Mouse (Mus musculus) gastrocnemius, postnatal 36 days (tissue): ENCODE data around the gene Arhgef12. TPM values are rescaled to one million over a fixed set of nuclear protein-coding genes. Genes with fewer than 3 reads are reported as not detected.

Experiments
- DNase-seq, 2 experiments: peaks; one replicate each; pipeline ENCODE4 v3.0.0; 2022
- intact Hi-C: fragments of 180-260 bp; cut with DNase I; formaldehyde crosslinking; loops from one replicate; pipeline ENCODE4 v1.15.1; 2025
- total RNA-seq, 2 experiments: library from RNA; stranded (reverse); gene quantifications; 2 replicates each; pipeline ENCODE4 v1.2.3; 2021

Gene Arhgef12
- total RNA-seq, 2 experiments from 2014 or later: 44.9 to 45.2 TPM

DNA sequence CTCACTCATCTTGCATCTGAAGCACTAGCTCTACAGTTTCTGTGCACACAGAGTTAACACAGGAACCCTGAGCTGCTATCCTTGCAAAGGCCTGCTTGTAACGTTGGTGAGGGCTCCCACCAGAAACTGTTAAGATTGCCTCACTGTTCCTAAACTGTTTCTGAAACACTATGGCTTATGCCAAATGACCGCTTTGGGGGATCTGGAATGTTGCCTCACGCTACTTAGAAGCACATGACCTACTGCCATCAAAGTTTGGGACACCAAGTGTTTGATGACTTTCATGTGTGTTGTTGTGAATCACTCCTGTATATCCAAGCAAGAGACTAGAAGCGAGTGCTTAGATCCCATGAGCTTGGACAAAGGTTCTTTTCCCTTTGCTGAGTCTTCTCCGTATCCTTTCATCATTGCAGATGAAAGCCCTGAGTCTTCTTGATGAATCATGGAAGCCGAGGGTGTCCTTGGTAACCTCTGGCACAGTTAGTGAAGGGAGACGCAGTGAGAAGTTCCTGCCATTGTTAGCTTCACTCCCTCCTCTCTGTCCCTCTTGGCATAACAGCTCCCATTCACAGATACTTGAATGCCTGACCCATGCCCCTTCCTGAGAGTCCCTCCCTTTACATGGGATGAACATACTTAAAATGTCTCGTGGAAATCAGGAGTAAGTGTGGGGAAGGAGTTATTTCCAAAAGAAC is 3.4 kb upstream of the Arhgef12 start:
- DNase-seq: no peak
- intact Hi-C loops: no loop called here

DNA sequence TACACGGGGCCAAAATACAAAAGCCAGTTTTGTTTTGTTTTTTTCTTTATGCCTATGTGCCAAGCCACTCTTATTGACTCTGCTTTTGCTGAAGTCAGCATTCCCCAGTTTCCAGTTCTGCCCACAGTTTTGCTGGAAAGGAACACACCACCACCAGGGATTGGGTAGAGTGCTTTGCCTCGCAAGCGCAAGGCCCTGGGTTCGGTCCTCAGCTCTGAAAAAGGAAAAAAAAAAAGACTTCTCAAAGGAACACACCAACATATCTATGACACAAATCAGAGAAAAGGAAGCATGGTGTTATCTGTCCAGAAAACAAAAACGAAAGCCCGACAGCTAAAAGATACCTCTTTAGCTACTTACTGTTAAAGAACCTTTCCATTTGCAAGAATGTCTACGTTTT is 2.1 kb upstream of the Arhgef12 start:
- intact Hi-C loops: no loop called here
- DNase-seq: no peak

DNA sequence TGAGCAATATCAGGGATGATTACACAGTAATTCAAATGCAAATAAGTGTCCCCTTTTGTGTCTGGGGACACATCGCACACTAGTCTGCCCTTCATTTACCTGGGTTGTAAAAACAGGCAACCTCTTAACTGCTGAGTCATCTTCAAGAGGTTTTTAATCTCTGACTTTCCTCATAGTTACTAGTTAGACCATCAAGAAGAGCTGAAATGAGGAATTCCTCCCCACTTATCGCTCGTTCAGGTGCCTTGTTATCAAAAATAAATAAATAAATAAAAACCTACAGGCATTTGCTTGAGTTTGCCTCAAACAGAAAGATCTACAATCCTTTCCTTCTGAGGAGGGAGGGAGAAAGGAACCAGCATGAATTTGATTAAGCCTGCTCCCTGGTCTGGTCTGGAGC is 1.7 kb upstream of the Arhgef12 start:
- intact Hi-C loops: no loop called here
- DNase-seq: no peak

DNA sequence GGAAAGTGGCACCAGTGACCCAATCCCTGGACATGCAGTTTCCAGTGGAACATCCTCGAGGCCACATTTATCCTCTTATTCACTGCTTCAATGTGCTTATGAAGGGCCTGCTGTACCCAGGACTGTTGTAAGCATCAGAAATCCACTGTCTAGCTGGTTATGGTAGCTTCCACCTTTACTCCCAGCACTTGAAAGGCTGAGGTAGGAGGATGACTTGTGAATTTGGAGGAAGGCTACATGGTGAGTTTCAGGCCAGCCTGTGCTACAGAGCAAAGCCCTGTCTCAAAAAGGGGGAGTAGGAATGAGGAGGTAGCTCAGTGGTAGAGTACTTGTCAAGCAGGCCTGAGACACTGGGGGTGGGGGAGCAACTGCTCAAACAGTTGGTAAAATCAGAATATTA is 1.0 kb upstream of the Arhgef12 start:
- intact Hi-C loops: no loop called here
- no peak for DNase-seq

DNA sequence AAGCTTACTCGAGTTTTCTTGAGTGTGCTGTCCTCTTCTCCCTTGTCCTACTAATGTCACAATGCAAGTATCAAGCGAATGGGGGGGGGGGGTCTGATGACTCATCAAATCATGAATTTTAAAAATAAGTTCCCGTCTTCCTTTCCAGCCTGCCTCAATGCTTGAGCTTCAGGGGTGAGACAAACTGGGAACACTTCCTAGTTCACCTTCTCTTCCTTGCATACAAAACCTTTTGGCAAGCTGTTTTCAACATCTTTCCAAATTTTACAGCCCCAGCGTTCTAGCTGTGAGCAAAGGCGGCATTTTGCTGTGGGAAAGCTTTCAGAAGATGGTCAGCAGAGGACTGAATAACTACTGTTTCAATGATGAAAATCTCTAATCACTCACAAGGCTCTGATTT is 516 bp upstream of the Arhgef12 start:
- no peak for DNase-seq
- intact Hi-C loops: loop anchor here (2.0 kb wide), 1 partner anchor 107 kb away; no protein-coding TSS in a partner anchor

DNA sequence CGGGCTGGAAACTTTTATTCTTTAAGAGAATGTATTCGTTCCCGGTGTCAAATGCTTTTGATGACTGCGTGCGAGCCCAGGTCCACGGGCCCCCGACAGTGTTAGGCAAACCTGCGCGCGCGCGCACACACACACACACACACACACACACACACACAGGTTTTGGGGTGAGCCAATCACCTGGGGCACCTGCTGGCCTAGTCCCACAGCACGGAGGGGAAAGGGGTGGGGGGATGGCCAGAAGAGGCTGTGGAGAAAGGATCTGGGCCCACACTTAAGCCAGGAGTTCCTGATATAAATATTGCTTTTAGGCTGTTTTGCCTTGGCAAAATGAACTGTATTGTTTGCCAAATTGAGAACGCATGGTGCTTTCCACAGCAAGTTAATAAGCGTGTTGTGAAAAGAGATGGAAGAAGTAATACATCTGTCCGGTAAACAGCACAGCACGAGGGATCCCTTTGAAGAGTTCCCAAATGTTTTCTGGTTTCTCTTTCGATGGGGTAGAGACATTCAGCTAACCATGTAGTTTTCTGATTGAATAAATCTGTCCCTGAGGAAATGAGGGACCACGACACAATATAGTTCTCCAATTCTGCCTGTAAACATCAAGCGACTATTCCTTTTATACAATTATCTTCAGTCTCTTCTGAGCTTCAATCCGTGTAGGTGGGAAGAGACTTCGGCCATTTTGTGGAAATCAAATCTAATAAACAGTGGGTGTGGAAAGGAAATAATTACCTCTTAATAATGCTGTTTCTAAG is 433 bp downstream of the Arhgef12 start:
- intact Hi-C loops: loop anchor here (2.0 kb wide), 1 partner anchor 106 kb away; no protein-coding TSS in a partner anchor
- no peak for DNase-seq

DNA sequence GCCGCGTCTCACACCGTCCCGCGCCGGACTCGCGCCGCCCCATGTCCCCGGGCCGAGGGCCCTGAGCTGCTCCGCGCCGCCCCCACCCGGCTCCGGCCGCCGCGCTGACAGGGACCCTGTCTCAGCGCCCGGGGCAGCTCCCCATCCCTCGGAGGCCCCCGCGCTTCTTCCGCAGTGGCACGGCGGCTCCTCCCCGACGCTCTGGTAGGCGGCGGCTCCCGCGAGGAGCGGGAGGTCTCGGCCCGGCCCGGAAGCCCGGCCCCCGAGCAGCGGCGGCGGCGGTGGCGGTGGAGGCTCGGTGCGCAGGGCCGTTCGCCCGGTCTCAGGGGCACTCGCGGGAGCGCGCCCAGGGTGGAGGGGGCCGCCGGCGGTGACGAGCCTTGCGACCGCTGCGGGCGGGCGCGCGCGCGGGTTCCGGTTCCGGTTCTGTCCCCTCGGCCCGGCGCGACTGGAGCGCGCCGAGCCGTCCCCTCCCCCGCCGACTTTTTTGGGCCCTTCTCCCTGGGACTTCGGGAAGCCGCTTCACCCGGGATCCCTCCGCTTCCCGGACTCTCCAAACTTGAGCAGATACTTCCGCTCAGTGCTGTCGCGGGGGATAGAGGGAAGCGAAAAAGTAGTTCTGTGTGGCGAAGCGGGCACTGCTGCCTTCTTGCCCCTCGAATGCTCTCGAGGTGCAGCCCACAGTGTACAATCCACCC is 1.2 kb downstream of the Arhgef12 start:
- intact Hi-C loops: loop anchor here (2.0 kb wide), 1 partner anchor 105 kb away; no protein-coding TSS in a partner anchor
- peak; percentile 89 to 94 for DNase-seq

DNA sequence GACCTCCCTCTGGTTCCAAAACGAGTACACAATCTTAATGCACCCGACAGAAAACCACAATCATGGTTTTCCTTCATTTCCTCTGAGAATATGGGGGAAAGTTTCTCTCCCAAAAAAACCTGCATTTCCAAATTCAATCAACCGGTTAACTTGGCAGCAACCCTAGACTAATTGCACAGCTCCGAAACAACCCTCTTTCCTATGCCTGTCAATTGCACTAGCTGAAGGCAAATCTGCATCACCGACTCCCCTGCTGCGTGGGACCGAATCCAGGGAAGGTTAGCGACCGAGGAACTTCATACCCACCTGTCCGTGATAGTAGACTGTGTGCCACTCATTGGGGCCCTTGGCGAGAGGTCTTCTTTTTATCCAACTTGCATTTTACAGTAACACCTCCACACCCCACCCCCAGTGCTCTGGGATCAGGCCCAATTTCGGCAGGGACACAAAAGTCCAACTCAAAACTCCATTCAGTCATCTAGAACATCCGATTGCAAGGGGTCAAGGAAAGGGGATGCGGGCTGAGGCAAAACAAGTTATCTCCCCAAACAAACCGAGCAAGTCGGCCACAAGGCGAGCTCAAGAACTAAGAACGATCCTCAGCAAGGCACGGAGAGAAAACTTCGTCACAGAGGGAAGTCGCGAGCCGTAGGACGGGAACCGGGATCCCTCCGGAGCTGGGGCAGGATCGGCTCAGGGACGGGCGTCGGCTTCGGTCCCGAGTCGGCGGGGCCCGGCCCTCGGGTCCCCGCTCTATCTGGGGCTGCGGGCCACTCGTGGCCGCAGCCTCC is 2.0 kb downstream of the Arhgef12 start:
- intact Hi-C loops: loop anchor here (5.0 kb wide), 1 partner anchor 38 kb away; no protein-coding TSS in a partner anchor
- DNase-seq: peak in 1 of 2 experiments; percentile 40

DNA sequence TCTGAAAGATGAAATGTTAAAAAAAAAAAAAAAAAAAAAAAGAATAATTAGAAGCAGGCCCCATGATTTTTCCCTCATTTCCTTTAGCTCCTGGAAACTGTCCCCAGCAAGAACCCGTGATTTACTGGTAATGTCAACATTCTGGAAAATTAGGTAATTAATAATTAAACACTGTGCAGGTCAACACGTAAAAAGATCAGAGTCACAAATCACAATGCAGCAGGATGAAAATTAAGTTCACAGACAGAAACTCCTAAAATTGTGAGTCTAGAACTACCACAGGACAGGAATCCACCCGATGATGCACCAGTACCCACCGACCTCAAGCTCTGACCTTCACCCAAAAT is 2.5 kb downstream of the Arhgef12 start:
- intact Hi-C loops: loop anchor here (5.0 kb wide), 1 partner anchor 37 kb away; no protein-coding TSS in a partner anchor

DNA sequence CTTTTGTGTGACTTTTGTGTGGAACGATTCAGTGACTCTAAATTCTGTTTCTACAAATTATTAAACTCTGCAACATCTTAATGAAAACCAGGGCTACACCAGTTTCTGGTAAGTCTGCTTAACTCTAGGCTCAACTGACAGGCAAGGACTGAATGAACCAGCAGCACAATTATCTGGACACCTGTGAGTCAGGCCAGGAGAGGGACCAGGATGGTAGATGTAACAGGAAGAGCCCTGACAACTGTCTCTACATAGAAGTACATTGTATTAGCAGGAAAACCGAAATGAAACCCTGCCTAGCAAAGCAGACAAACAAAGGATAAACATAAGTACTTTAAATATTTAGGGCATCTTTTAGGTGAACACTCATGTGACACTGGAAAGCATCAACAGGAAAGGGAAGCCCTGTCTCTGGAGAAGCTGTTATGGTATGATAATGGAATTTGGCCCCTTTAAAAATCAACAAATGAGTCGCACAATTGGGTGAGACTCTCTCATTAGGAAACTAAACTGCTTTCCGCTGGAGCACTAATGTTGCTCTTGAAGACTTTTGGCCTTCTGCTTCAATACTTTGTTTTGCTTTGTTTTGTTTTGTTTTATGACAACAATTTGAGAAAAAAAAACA is 3.3 kb downstream of the Arhgef12 start:
- intact Hi-C loops: loop anchor here (5.0 kb wide), 1 partner anchor 36 kb away; no protein-coding TSS in a partner anchor
- DNase-seq: no peak

More for the DNA sequence above, 2.5 kb downstream of the Arhgef12 start:
- no peak for DNase-seq

DNA sequence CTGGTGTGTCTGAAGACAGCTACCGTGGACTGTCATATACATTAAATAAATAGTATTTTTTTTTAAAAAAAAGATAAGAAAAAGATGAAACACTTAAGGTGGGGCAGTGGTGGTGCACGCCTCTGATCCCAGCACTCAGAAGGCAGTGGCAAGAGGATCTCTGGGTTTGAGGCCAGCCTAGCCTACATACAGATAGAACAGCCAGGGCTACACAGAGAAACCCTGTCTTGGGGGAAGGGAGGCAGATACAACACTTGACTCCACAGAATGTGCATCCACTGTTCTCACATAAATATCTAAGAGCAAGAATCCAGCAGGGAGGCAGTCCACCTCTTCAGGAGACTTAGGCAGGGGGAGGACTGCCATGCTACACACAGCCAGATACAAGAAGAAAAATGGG is 4.1 kb downstream of the Arhgef12 start:
- DNase-seq: no peak
- intact Hi-C loops: loop anchor here (5.0 kb wide), 1 partner anchor 36 kb away; no protein-coding TSS in a partner anchor

DNA sequence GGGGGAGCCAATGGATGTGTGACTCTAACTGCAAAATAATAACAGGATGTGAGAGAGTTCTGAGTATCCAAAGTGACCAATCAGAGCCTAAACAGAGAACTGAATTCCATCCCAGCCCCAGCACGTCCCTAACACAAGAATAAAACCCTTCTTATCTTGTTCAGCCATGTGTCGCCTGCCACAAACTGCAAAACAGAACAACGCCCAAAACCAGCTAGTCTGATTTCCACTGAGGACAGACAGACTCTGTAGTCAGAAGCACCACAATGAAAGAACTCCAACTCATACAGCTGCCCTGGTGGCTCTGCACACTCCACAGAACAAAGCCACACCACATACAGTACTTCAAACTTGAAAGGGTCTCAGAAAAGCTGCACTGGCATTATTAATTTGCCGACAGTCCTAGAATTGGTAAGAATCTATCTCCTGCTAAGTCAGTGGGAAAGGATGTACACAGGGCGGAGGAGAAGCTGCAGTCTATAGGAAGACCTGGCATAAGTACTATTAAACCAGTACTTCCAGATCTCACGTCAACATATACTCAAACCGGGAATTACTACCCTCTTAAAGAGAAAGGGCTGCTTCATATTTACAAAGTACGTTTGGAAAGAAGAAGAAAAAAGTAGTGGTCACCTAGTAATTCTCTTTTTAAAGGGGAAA is 5.0 kb downstream of the Arhgef12 start:
- no peak for DNase-seq
- intact Hi-C loops: loop anchor here (5.0 kb wide), 1 partner anchor 35 kb away; no protein-coding TSS in a partner anchor

DNA sequence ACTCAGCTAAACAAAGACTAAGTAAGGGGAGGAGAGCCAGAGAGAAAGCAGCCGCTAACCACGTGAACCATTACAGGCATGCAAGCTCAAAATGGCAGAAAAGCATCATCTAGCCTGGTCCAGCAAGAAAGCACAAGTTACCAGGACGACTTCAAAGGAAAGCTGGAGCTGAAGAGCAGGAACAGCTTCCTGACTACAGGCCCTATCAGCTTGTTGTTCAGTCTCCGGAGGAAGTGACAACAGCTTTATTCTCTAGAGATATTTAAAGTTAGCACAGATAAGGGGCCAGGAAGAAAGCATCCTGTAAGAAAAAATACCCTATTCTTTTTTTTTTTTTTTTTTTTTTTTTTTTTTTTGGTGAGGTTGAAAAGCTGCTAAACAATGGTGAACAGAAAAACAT is 8.1 kb downstream of the Arhgef12 start:
- intact Hi-C loops: no loop called here
- no peak for DNase-seq

DNA sequence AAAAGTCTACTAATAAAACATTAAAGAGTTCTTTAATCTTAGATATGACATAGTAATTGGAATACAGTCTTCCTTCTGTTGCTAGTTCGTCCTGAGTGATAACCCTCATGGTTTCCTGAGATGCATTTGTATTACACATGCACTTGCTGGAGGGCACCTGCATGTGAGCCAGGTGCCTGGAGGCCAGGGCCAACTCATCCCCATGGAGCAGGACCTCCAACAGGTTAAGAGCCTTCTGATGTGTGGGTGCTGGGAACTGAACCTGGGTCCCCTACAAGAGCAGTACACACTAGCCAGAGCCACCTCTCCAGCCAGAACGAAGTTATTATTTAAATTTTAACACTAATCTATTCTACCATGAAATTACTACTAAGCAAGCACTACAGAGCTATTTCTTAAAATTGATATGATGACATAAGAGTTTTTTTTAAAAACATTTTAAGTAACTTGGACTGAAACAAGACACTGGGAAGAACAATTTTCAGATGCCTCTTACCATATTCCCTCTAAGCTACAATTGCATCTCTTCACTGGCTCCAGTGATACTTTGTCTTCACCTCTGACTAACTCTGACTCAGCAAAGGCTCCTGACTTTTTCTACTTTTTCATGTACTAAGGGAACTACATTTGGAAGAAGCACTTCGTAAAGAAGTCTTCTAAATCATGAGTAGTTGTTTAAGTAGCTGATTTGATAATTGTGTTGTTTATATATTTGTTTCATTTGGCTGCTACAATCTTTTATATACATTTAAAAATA is 9.1 kb downstream of the Arhgef12 start:
- intact Hi-C loops: no loop called here
- no peak for DNase-seq

DNA sequence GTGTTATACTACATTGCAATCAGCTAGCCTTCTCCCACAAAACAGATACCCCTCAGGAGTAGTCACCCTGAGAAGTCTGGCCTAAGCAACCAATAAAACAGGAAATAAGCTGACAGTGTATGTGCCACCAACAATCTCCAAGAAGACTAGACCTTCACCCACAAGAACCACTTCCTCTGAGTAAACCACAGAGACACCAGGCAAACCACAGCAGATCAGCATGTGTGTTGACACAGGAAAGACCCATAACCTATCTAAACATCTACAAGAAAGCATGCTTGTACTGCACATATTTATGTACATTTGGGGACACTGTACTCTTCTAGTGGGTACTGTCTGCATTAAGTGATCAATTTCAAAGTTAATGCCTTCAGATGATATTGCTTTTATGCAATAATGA is 10.7 kb downstream of the Arhgef12 start:
- intact Hi-C loops: no loop called here

DNA sequence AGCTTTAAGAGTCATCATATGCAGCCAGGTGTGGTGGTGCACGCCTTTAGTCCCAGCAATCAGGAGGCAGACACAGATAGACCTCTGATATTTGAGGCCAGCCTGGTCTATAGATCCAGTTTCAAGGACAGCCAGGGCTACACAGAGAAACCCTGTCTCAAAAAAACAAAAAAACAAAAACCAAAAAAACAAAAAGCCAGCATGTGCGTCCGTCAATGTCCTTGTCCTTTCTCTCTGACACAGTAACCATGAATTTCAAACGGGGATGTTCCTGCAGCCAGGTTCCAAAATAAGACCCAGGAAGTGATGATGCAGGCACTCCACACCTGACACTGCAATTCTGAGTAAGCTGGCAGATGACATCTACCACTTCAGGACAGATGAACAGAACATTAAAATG is 12.2 kb downstream of the Arhgef12 start:
- no peak for DNase-seq
- intact Hi-C loops: no loop called here

More for the DNA sequence above, 10.7 kb downstream of the Arhgef12 start:
- no peak for DNase-seq

DNA sequence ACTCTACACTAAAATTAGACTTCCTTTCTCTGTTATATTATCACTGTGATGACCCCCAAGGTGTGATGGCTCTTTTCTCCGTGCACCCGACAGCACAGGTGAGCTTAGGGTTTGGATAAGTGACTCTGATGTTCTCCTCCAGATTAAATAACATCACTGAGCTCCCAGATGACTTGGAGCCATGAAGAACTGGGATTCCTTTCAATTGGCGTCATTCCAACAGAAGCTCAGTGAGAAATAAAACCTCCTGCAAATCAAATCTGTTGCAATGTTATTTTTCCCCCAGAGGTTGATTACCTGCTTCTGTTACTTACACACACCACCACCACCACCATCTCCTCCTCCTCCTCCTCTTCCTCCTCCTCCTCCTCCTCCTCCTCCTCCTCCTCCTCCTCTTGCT is 13.2 kb downstream of the Arhgef12 start:
- intact Hi-C loops: no loop called here
- no peak for DNase-seq

DNA sequence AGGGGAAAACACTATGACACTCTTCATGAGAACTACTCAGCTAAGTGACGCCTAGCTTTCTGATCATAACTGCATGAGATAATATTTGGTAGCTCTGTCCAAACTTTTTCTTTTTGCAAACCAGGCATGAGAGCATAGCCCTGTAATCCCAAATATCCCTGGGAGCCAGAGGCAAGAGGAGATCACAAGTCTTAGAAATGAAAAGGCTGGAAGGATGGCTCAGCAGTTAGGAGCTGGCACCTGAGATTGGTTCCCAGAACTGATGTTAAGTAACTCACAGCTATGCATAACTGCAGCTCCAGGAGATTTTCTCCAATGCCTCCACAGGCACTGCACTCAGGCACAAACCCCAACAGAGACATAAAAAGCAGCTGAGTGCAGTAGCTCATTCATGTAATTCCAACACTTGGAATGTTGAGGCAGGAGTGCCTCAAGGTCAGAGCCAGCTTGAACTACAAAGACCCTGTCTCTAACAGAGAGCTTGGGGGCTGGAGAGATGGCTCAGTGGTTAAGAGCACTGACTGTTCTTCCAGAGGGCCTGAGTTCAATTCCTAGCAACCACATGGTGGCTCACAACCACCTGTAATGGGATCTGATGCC is 21.3 kb downstream of the Arhgef12 start:
- intact Hi-C loops: no loop called here

More for the DNA sequence above, 21.3 kb downstream of the Arhgef12 start:
- DNase-seq: no peak
